Mouse (Mus musculus) embryonic facial prominence, embryonic 14.5 days (tissue): Measurements from ENCODE around the gene Psma1. TPM values are rescaled to one million over a fixed set of nuclear protein-coding genes. Genes with fewer than 3 reads are reported as not detected.

Experiments used
- ATAC-seq: fragments of 200-750 bp; cut with Nextera tagmentation; 2 replicates; pipeline ENCODE4 v1.8.0; 2017; ENCODE audit warnings: low read depth, moderate number of reproducible peaks, moderate TSS enrichment
- DNase-seq: peaks from one replicate; pipeline ENCODE4 v3.0.0-alpha.2; 2015; ENCODE audit warnings: low spot score
- H3K27ac ChIP-seq: fragments of 300-500 bp; sonication (generic); replicated peaks from 2 replicates; pipeline ENCODE4 v1.5.1; 2014; ENCODE audit warnings: low read depth, mild to moderate bottlenecking, low read length, moderate library complexity
- H3K27me3 ChIP-seq: fragments of 300-500 bp; sonication (generic); replicated peaks from 2 replicates; pipeline ENCODE4 v1.6.1; 2014; ENCODE audit warnings: low read length; ENCODE audit not compliant: control insufficient read depth, insufficient read depth
- H3K36me3 ChIP-seq: fragments of 300-500 bp; sonication (generic); 2 replicates; pipeline ENCODE4 v1.6.1; 2014; ENCODE audit warnings: low read length, mixed read lengths; ENCODE audit not compliant: control insufficient read depth, insufficient read depth
- H3K4me1 ChIP-seq: fragments of 300-500 bp; sonication (generic); 2 replicates; pipeline ENCODE4 v1.6.1; 2014; ENCODE audit warnings: antibody characterized with exemption, low read length; ENCODE audit not compliant: control insufficient read depth, insufficient read depth
- H3K4me2 ChIP-seq: fragments of 300-500 bp; sonication (generic); 2 replicates; pipeline ENCODE4 v1.6.1; 2014; ENCODE audit warnings: low read depth, mild to moderate bottlenecking, low read length, moderate library complexity, mixed read lengths
- H3K4me3 ChIP-seq: fragments of 300-500 bp; sonication (generic); 2 replicates; pipeline ENCODE4 v1.5.1; 2014; ENCODE audit warnings: low read depth, mild to moderate bottlenecking, low read length
- H3K9ac ChIP-seq: fragments of 300-500 bp; sonication (generic); 2 replicates; pipeline ENCODE4 v1.6.1; 2014; ENCODE audit warnings: low read depth, mild to moderate bottlenecking, low read length, moderate library complexity, mixed read lengths
- H3K9me3 ChIP-seq: fragments of 300-500 bp; sonication (generic); 2 replicates; pipeline ENCODE4 v1.6.1; 2016; ENCODE audit warnings: low read length; ENCODE audit not compliant: control insufficient read depth
- WGBS: fragments of 180-500 bp; shearing (Covaris S2); extraction: QIAGEN DNeasy Blood & Tissue Kit; methylation state at CpG from one replicate; pipeline ENCODE4 v1.1.7; 2014; 5-methylcytosine and 5-hydroxymethylcytosine counted together
- polyA plus RNA-seq: library from polyadenylated mRNA; unstranded; fragments of >200 nt; fragmentation: Nextera tagmentation; extraction: Ambion mirVana; gene quantifications from 2 replicates; pipeline ENCODE4 v1.2.1, GENCODE M21; 2014

Psma1 gene
- polyA plus RNA-seq, 1 experiment from 2014 or later = 335 TPM

GRCm38 (mm10) chr7:114233980-114234379 lies 41.9 kb downstream of the Psma1 start:
- no peak for DNase-seq

DNA sequence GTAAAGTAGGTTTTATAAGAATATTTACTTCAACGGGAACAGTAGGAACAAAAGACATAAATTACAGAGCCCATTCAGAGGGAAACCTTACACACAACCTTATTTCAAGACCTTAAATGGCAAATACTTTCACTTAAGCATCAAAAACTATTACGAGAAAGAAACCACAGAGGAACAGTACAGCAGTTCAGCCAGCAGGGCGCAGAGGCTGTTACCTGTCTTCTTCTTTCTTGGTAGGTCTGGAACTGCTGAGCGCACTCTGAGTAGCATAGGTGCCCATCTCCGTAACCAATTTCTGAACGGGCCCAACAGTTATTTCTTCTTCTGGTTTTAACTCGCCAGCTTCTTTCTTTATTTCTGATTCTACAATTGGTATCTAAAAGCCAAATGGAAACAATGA lies 42.9 kb downstream of the Psma1 start:
- H3K9ac ChIP-seq = no peak overlapping the region
- peaks cover 89% of the 10 kb centered on the region for H3K36me3 ChIP-seq
- no peak overlapping the region for H3K4me3 ChIP-seq
- no peak overlapping the region for H3K27ac ChIP-seq
- H3K4me2 ChIP-seq = no peak overlapping the region
- H3K4me1 ChIP-seq = no peaks in the 10 kb centered on the region
- DNase-seq (no peak), ATAC-seq (no peak)
- H3K9me3 ChIP-seq = no peaks in the 10 kb centered on the region
- no peaks in the 10 kb centered on the region for H3K27me3 ChIP-seq
- WGBS = 93% methylated on average over 7 of the region's 7 CpGs

More at GRCm38 (mm10) chr7:114233980-114234379, 41.9 kb downstream of the Psma1 start:
- Histone ChIP-seq H3K4me3 (no peak overlapping the region), H3K27ac (no peak overlapping the region), H3K27me3 (no peaks in the 10 kb centered on the region), H3K9me3 (no peaks in the 10 kb centered on the region), H3K4me1 (no peaks in the 10 kb centered on the region), H3K9ac (no peak overlapping the region), H3K4me2 (no peak overlapping the region), H3K36me3 (peaks cover 89% of the 10 kb centered on the region)
- no peak for ATAC-seq
- WGBS = 76% methylated on average over 7 of the region's 7 CpGs

GRCm38 (mm10) chr7:114231857-114232256 lies 44.1 kb downstream of the Psma1 start:
- no peak for ATAC-seq
- WGBS = 93% methylated on average over 3 of the region's 3 CpGs
- H3K27ac ChIP-seq = no peak overlapping the region
- no peak overlapping the region for H3K4me2 ChIP-seq
- no peak for DNase-seq
- no peaks in the 10 kb centered on the region for H3K9me3 ChIP-seq
- no peaks in the 10 kb centered on the region for H3K4me1 ChIP-seq
- H3K36me3 ChIP-seq = peaks cover 87% of the 10 kb centered on the region
- H3K27me3 ChIP-seq = no peaks in the 10 kb centered on the region
- no peak overlapping the region for H3K9ac ChIP-seq
- H3K4me3 ChIP-seq = no peak overlapping the region

- Histone ChIP-seq H3K4me1 (no peaks in the 10 kb centered on the region), H3K4me2 (no peak overlapping the region), H3K9me3 (no peaks in the 10 kb centered on the region), H3K9ac (no peak overlapping the region), H3K27me3 (no peaks in the 10 kb centered on the region), H3K4me3 (no peak overlapping the region), H3K27ac (no peak overlapping the region), H3K36me3 (peaks cover 72% of the 10 kb centered on the region)
- ATAC-seq (no peak), DNase-seq (no peak)
- 94% methylated on average over 1 of the region's 1 CpGs for WGBS
Observed at GRCm38 (mm10) chr7:114226521-114226920, 49.4 kb downstream of the Psma1 start.

DNA sequence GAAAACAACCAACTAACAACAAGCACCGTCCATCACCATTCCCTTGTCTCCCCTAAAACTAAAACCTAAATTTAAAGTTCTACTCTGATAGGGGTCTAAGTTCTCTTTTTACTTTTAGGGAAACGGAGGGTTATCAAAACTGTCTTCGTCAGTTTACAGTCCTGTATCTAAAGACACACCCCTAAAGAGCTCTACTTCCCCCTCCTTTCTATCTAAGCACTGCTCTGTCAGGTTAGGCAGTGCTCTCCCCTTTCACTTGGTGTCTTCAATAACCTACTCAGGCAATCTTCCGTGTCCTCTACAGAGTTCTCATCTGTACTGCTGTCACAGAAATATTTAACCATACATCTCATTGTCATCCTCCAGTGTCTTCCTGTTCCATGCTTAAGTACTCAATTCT lies 55.5 kb downstream of the Psma1 start:
- no peaks in the 10 kb centered on the region for H3K27me3 ChIP-seq
- H3K27ac ChIP-seq = no peak overlapping the region
- 90% methylated on average over 4 of the region's 4 CpGs for WGBS
- no peak overlapping the region for H3K9ac ChIP-seq
- DNase-seq = no peak
- no peak overlapping the region for H3K4me3 ChIP-seq
- no peak for ATAC-seq
- H3K36me3 ChIP-seq = peaks cover 65% of the 10 kb centered on the region
- H3K4me1 ChIP-seq = no peaks in the 10 kb centered on the region
- no peaks in the 10 kb centered on the region for H3K9me3 ChIP-seq
- no peak overlapping the region for H3K4me2 ChIP-seq

GRCm38 (mm10) chr7:114216908-114217307 lies 59.0 kb downstream of the Psma1 start:
- H3K27ac ChIP-seq = no peak overlapping the region
- H3K4me2 ChIP-seq = no peak overlapping the region
- H3K4me3 ChIP-seq = no peak overlapping the region
- ATAC-seq (no peak), DNase-seq (no peak)
- H3K4me1 ChIP-seq = no peaks in the 10 kb centered on the region
- WGBS = 85% methylated on average over 2 of the region's 2 CpGs
- no peak overlapping the region for H3K9ac ChIP-seq
- H3K27me3 ChIP-seq = no peaks in the 10 kb centered on the region
- H3K36me3 ChIP-seq = peaks cover 75% of the 10 kb centered on the region
- no peaks in the 10 kb centered on the region for H3K9me3 ChIP-seq

Other genes with a start within 250 kb of the Psma1 start
- gene Rras2, start 158.3 kb downstream of the Psma1 start, polyA plus RNA-seq = 32.3 and 39.0 TPM in 2 replicates
- gene Copb1, start 21.4 kb downstream of the Psma1 start, polyA plus RNA-seq = 150 and 156 TPM in 2 replicates
- gene Pde3b, start 139.2 kb upstream of the Psma1 start, polyA plus RNA-seq = 6.7 and 7.2 TPM in 2 replicates